Mouse (Mus musculus): ENCODE data around the gene Ear10. TPM values are rescaled to one million over a fixed set of nuclear protein-coding genes. Genes with fewer than 3 reads are reported as not detected.

Ear10 gene
- not detected for polyA plus RNA-seq (2017; shearing (Covaris generic))

GRCm38 (mm10) chr14:43923459-43923858 is at the start of gene Ear10:
Ear10 (minus strand) TSS chr14:43923559.

DNA sequence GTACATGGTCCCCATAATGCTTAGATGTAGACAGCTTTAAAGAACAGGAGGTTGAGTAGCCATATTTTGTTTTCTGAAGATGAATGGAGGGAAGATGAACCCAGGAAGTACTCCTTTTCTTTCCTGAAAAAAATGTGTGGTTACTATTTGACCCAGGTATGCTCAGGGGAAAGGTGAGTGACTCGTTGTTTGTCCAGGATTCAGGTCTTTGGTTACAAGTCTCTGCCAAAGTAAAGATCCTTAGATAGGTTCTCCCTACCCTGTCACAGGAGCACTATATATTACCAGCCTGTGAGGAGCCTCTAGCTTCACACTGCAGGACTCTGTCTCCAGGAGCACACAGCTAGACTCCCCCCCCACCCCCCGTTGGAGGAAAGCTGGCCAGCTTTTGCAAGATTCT is 33.4 kb upstream of the Ear10 start, which contains the start of gene Ang5:
TSS of gene Ang5 (plus strand) at position 301 of the 400 bp plus-strand sequence.

GRCm38 (mm10) chr14:43924688-43925403 is 1.5 kb upstream of the Ear10 start, which contains the start of gene Gm8113:
Gm8113 (plus strand) TSS chr14:43925390.

DNA sequence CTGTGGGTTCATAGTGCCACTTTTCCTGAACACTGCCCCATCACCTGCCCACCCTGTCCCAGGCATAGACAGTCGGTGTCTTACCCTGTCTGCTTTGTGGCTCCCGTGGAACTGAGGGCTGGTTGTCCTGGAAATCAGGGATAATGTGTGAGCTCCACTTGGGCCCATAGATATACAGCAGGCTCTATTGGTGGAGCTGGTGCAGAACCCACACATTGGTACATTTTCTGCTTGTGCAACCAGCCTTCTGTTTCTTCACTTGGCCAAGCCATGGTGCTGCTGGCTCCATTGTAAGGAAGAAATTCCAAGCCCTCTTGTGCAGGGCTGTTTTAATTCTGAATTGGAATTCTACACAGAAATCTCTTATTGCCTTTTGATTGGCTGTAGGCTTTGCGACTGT is 47.9 kb downstream of the Ear10 start, which contains the start of gene Ear1:
TSS of gene Ear1 (minus strand) at position 101 of the 400 bp plus-strand sequence.

Other genes starting within 250 kb of the Ear10 start
- not detected for gene Gm8165, start 246.4 kb downstream of the Ear10 start, polyA plus RNA-seq (2017; shearing (Covaris generic))
- 1.1 TPM for gene Gm7324, start 225.7 kb downstream of the Ear10 start, polyA plus RNA-seq (2017; shearing (Covaris generic))
- gene Gm16506, start 196.1 kb downstream of the Ear10 start, polyA plus RNA-seq (2017; shearing (Covaris generic)), result not detected
- gene Gm6526, start 175.7 kb downstream of the Ear10 start, polyA plus RNA-seq (2017; shearing (Covaris generic)), result not detected
- gene Gm8180, start 138.8 kb downstream of the Ear10 start, polyA plus RNA-seq (2017; shearing (Covaris generic)), result not detected
- not detected for gene Ear1, start 48.0 kb downstream of the Ear10 start, polyA plus RNA-seq (2017; shearing (Covaris generic))
- gene Gm8113, start 1.8 kb upstream of the Ear10 start, polyA plus RNA-seq (2017; shearing (Covaris generic)), result 0.12 TPM
- not detected for gene Ang5, start 33.5 kb upstream of the Ear10 start, polyA plus RNA-seq (2017; shearing (Covaris generic))
- gene Ang6, start 78.7 kb upstream of the Ear10 start, polyA plus RNA-seq (2017; shearing (Covaris generic)), result not detected
- gene Ear2, start 179.1 kb upstream of the Ear10 start, polyA plus RNA-seq (2017; shearing (Covaris generic)), result not detected
- not detected for gene Gm3327, start 200.3 kb upstream of the Ear10 start, polyA plus RNA-seq (2017; shearing (Covaris generic))